Mouse (Mus musculus) embryonic facial prominence, embryonic 11.5 days (tissue): ENCODE data around the gene Gm16253. TPM values are rescaled to one million over a fixed set of nuclear protein-coding genes. Genes with fewer than 3 reads are reported as not detected.
"Not testable (repeated sequence)": the region's sequence is repeated elsewhere in the genome, so short reads cannot be mapped to it uniquely, and the experiment has no call there.

Source experiments
- ATAC-seq: fragments of 200-750 bp; cut with Nextera tagmentation; replicated peaks from 2 replicates; pipeline ENCODE4 v1.8.0; 2017; ENCODE audit warnings: low read depth; ENCODE audit not compliant: insufficient number of reproducible peaks, low FRiP score, low TSS enrichment
- DNase-seq: peaks from one replicate; pipeline ENCODE4 v3.0.0-alpha.2; 2015; ENCODE audit warnings: low spot score
- H3K27ac ChIP-seq: fragments of 300-500 bp; sonication (generic); replicated peaks from 2 replicates; pipeline ENCODE4 v1.5.1; 2014; ENCODE audit warnings: mild to moderate bottlenecking, low read depth, low read length, control low read depth
- H3K27me3 ChIP-seq: fragments of 300-500 bp; sonication (generic); 2 replicates; pipeline ENCODE4 v1.6.1; 2014; ENCODE audit warnings: mild to moderate bottlenecking, low read length, moderate library complexity, mixed read lengths; ENCODE audit not compliant: control insufficient read depth, insufficient read depth
- H3K36me3 ChIP-seq: fragments of 300-500 bp; sonication (generic); replicated peaks from 2 replicates; pipeline ENCODE4 v1.6.1; 2014; ENCODE audit warnings: low read depth, mild to moderate bottlenecking, low read length, moderate library complexity, mixed read lengths; ENCODE audit not compliant: control insufficient read depth, insufficient read depth
- H3K4me1 ChIP-seq: fragments of 300-500 bp; sonication (generic); 2 replicates; pipeline ENCODE4 v1.6.1; 2014; ENCODE audit warnings: low read length, mixed read lengths; ENCODE audit not compliant: control insufficient read depth, insufficient read depth
- H3K4me2 ChIP-seq: fragments of 300-500 bp; sonication (generic); 2 replicates; pipeline ENCODE4 v1.6.1; 2014; ENCODE audit warnings: low read depth, mild to moderate bottlenecking, control low read depth, low read length, moderate library complexity
- H3K4me3 ChIP-seq: fragments of 300-500 bp; sonication (generic); 2 replicates; pipeline ENCODE4 v1.5.1; 2014; ENCODE audit warnings: low read depth, low read length, control low read depth
- H3K9ac ChIP-seq: fragments of 300-500 bp; sonication (generic); replicated peaks from 2 replicates; pipeline ENCODE4 v1.6.1; 2014; ENCODE audit warnings: mild to moderate bottlenecking, control low read depth, low read length
- H3K9me3 ChIP-seq: fragments of 300-500 bp; sonication (generic); replicated peaks from 2 replicates; pipeline ENCODE4 v1.6.1; 2016; ENCODE audit warnings: mild to moderate bottlenecking, low read length, inconsistent platforms, mixed read lengths; ENCODE audit not compliant: control insufficient read depth
- WGBS: fragments of 180-500 bp; shearing (Covaris S2); extraction: QIAGEN DNeasy Blood & Tissue Kit; methylation state at CpG from one replicate; pipeline ENCODE4 v1.1.7; 2014; 5-methylcytosine and 5-hydroxymethylcytosine counted together
- polyA plus RNA-seq: library from polyadenylated mRNA; unstranded; fragments of >200 nt; fragmentation: Nextera tagmentation; extraction: Ambion mirVana; gene quantifications from 2 replicates; pipeline ENCODE4 v1.2.1, GENCODE M21; 2014

Gm16253 gene
- polyA plus RNA-seq, 1 experiment from 2014 or later, result not detected

DNA sequence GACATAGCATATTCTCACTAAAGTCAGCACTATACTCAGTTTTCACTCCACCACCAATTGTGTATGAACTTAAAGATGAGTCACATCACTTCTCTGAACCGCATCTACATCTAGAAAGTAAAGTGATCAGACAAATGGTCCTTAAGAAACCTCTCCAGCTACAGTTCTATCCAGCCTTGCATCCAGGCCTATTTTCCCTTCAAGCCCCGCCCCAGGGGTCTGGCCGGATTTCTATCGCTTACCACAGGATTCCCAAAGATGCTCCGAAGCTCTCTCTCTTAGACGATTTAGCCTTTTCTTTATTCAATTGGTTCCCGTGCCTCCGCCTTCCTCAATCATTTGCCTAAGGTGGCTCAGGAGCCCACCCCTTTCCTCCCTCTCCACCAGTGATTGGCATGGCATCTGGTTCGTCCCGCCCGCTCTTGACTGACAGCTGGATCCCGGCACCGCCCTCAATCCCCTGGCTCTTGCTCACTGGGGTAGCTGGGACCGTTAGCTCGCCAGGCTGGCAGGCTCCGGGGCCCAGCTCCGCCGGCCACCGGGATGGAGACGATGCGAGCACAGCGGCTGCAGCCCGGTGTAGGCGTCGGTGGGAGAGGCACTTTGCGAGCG, 24.0 kb downstream of the Gm16253 start, which contains the start of gene Lix1l:
TSS of gene Lix1l (plus strand) at position 511 of the 612 bp plus-strand sequence.
- H3K9ac ChIP-seq, result peak within 1 kb of the TSS; percentile 73
- peaks cover 6% of the 10 kb centered on the region for H3K4me1 ChIP-seq

GRCm38 (mm10) chr3:96601251-96601787, 24.5 kb downstream of the Gm16253 start:
- H3K9ac ChIP-seq, result peak overlapping the region; percentile 73
- H3K4me2 ChIP-seq, result peak overlapping the region; percentile 60
- ATAC-seq (peak; percentile 59), DNase-seq (peak; percentile 73)
- H3K4me3 ChIP-seq, result peak overlapping the region; percentile 63
- H3K27ac ChIP-seq, result peak overlapping the region; percentile 74
- H3K36me3 ChIP-seq, result no peaks in the 10 kb centered on the region
- H3K4me1 ChIP-seq, result peaks cover 5% of the 10 kb centered on the region
- H3K27me3 ChIP-seq, result peaks cover 9% of the 10 kb centered on the region; the same call in 1 of the 2 replicates
- under 1% methylated on average over 18 of the region's 40 CpGs for WGBS
- H3K9me3 ChIP-seq, result no peaks in the 10 kb centered on the region

More for the DNA sequence above, 24.0 kb downstream of the Gm16253 start, which contains the start of gene Lix1l:
- H3K4me2 ChIP-seq, result peak within 1 kb of the TSS; percentile 60
- H3K4me3 ChIP-seq, result peak within 1 kb of the TSS; percentile 63
- H3K27me3 ChIP-seq, result peaks cover 9% of the 10 kb centered on the region; the same call in 1 of the 2 replicates
- DNase-seq (peak; percentile 98), ATAC-seq (peak; percentile 95)
- H3K36me3 ChIP-seq, result no peaks in the 10 kb centered on the region
- H3K27ac ChIP-seq, result peak within 1 kb of the TSS; percentile 74
- WGBS, result under 1% methylated on average over 27 of the region's 27 CpGs
- H3K9me3 ChIP-seq, result no peaks in the 10 kb centered on the region

DNA sequence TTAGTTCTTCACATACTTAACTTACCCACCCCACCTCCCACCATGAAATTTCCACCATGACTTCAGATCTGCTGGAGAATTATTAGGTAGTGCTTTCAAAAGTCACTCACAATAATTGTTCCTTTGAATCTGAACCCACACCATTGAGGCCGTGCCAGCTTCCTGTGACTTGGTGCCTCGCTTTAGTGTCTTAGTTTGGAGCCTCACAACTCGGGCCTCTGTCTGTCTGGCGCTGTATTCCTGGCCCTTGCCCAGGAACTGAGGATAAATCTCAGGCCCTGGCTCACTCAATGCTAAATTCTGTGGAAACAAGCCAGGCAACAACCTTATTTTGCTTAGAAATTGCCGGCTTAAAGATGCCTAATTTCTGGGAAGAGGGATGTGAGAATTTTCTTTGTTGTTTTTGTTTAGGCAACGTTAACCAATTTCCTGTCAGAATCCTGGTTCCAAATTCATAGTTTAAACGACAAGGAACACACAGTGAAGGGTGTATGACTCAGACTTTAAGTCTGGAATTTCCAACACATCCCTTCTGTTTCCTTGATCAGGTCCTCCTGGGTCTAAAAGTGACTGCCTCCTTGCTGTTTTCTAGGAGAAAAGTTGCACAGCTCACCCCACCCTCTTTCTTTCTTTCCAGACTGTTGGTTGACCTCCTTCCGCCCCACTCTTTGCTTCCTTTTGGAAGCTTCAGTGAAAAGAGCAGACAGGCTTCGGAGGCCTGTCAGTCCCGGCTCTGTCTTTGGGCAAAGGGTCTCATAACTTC, 25.3 kb downstream of the Gm16253 start:
- 26% methylated on average over 10 of the region's 10 CpGs for WGBS

GRCm38 (mm10) chr3:96602704-96603084, 25.9 kb downstream of the Gm16253 start:
- Histone ChIP-seq H3K9ac (peak overlapping the region; percentile 73), H3K4me1 (no peaks in the 10 kb centered on the region; the same call in 1 of the 2 replicates)
- WGBS, result 56% methylated on average over 5 of the region's 5 CpGs

More for the DNA sequence above, 25.3 kb downstream of the Gm16253 start:
- Histone ChIP-seq H3K27me3 (peaks cover 5% of the 10 kb centered on the region; the same call in 1 of the 2 replicates), H3K4me1 (no peaks in the 10 kb centered on the region; the same call in 1 of the 2 replicates), H3K9me3 (no peaks in the 10 kb centered on the region), H3K9ac (peak overlapping the region; percentile 73), H3K4me3 (peak overlapping the region; percentile 63), H3K27ac (0 out of 2 replicates have a peak overlapping the region, but pooled peaks have one; percentile 74), H3K36me3 (no peaks in the 10 kb centered on the region), H3K4me2 (peak overlapping the region; percentile 60)
- ATAC-seq (no peak), DNase-seq (no peak)

GRCm38 (mm10) chr3:96603311-96603710, 26.5 kb downstream of the Gm16253 start:
- Histone ChIP-seq H3K4me2 (peak overlapping the region; percentile 60), H3K9me3 (no peaks in the 10 kb centered on the region), H3K27ac (no peak overlapping the region), H3K9ac (peak overlapping the region; percentile 15; the same call in 1 of the 2 replicates), H3K36me3 (no peaks in the 10 kb centered on the region), H3K27me3 (peaks cover 5% of the 10 kb centered on the region; the same call in 1 of the 2 replicates), H3K4me3 (peak overlapping the region; percentile 63; the same call in 1 of the 2 replicates), H3K4me1 (no peaks in the 10 kb centered on the region; the same call in 1 of the 2 replicates)
- ATAC-seq (no peak), DNase-seq (peak; percentile 28)
- 53% methylated on average over 5 of the region's 5 CpGs for WGBS

More at GRCm38 (mm10) chr3:96602704-96603084, 25.9 kb downstream of the Gm16253 start:
- Histone ChIP-seq H3K4me3 (peak overlapping the region; percentile 63), H3K27me3 (peaks cover 5% of the 10 kb centered on the region; the same call in 1 of the 2 replicates), H3K36me3 (no peaks in the 10 kb centered on the region), H3K27ac (no peak overlapping the region), H3K9me3 (no peaks in the 10 kb centered on the region), H3K4me2 (peak overlapping the region; percentile 60)
- ATAC-seq (no peak), DNase-seq (no peak)

- not testable (repeated sequence) for H3K4me1 ChIP-seq, H3K9me3 ChIP-seq, H3K4me3 ChIP-seq, H3K9ac ChIP-seq, H3K27ac ChIP-seq, H3K27me3 ChIP-seq, ATAC-seq, H3K36me3 ChIP-seq, H3K4me2 ChIP-seq, DNase-seq
- WGBS, result 92% methylated on average over 3 of the region's 4 CpGs
Observed at GRCm38 (mm10) chr3:96606007-96606406, 29.2 kb downstream of the Gm16253 start.

- no peaks in the 10 kb centered on the region for H3K4me1 ChIP-seq
- no peak overlapping the region for H3K4me3 ChIP-seq
- no peak overlapping the region for H3K4me2 ChIP-seq
- no peaks in the 10 kb centered on the region for H3K9me3 ChIP-seq
- DNase-seq (no peak), ATAC-seq (no peak)
- WGBS, result 90% methylated on average over 4 of the region's 4 CpGs
- H3K9ac ChIP-seq, result no peak overlapping the region
- no peak overlapping the region for H3K27ac ChIP-seq
- no peaks in the 10 kb centered on the region for H3K36me3 ChIP-seq
- H3K27me3 ChIP-seq, result no peaks in the 10 kb centered on the region
Observed at GRCm38 (mm10) chr3:96606618-96607017, 29.8 kb downstream of the Gm16253 start.
